Mouse (Mus musculus): ENCODE data around the gene Adam4.
"Not testable (repeated sequence)": the region's sequence is repeated elsewhere in the genome, so short reads cannot be mapped to it uniquely, and the experiment has no call there.

Adam4 gene

GRCm38 (mm10) chr12:81421846-81422245 is at the start of gene Adam4:
Gene Adam4, minus strand, starts transcription at chr12:81421946.
- no peak for DNase-seq (ENCODE audit: low spot score)

GRCm38 (mm10) chr12:81459051-81459450 is 37.3 kb upstream of the Adam4 start:
- DNase-seq (ENCODE audit: low spot score): not testable (repeated sequence)

GRCm38 (mm10) chr12:81438985-81439384 is 17.2 kb upstream of the Adam4 start:
- not testable (repeated sequence) for DNase-seq (ENCODE audit: low spot score)

- not testable (repeated sequence) for DNase-seq (ENCODE audit: low spot score)
These were observed 13.0 kb upstream of the Adam4 start for GRCm38 (mm10) chr12:81434778-81435177.

GRCm38 (mm10) chr12:81413211-81413610 is 8.5 kb downstream of the Adam4 start:
- no peak for DNase-seq (ENCODE audit: low spot score)

- no peak for DNase-seq (ENCODE audit: low spot score)
These were observed 12.8 kb downstream of the Adam4 start for GRCm38 (mm10) chr12:81408966-81409365.

- peak; percentile 11 for DNase-seq (ENCODE audit: low spot score)
These were observed 19.6 kb downstream of the Adam4 start for GRCm38 (mm10) chr12:81402187-81402586.

- not testable (repeated sequence) for DNase-seq (ENCODE audit: low spot score)
These were observed 42.4 kb downstream of the Adam4 start, which contains the start of gene Gm4787 for GRCm38 (mm10) chr12:81379364-81379763. Gene Gm4787, minus strand, starts transcription at chr12:81379464.

Data from testis, postnatal 14 days (tissue).